Mouse (Mus musculus) ES-E14 (cell line): ENCODE results near the gene Gadd45b. TPM values are rescaled to one million over a fixed set of nuclear protein-coding genes. Genes with fewer than 3 reads are reported as not detected.

Experiments
- DNase-seq: peaks from one replicate; pipeline ENCODE4 v3.0.0-alpha.2; 2013; ENCODE audit warnings: low read depth, low spot score
- H3K27ac ChIP-seq: 2 replicates; pipeline ENCODE4 v1.5.1; 2012; ENCODE audit warnings: low read depth, mild to moderate bottlenecking, low read length, moderate library complexity, mixed read lengths; ENCODE audit not compliant: poor library complexity, insufficient read depth, severe bottlenecking
- H3K36me3 ChIP-seq: 2 replicates; pipeline ENCODE4 v1.6.1; 2012; ENCODE audit warnings: mild to moderate bottlenecking, low read length, moderate library complexity, mixed read lengths; ENCODE audit not compliant: control insufficient read depth, poor library complexity, insufficient read depth, severe bottlenecking
- H3K4me1 ChIP-seq, 2 experiments: fragments of 150-350 bp in 1 of 2; sonication (generic) in 1 of 2; 2 replicates each; pipeline ENCODE4 v1.6.1; 2012; ENCODE audit warnings: low read length in 2 of 2, mild to moderate bottlenecking in 1 of 2, mixed read lengths in 1 of 2; ENCODE audit not compliant: control insufficient read depth in 2 of 2, insufficient read depth in 2 of 2, poor library complexity in 1 of 2
- H3K4me3 ChIP-seq, 2 experiments: fragments of 150-350 bp in 1 of 2; sonication (generic) in 1 of 2; 2 replicates each; pipeline ENCODE4 v1.5.1; 2012; ENCODE audit warnings: low read length in 2 of 2, low read depth in 1 of 2, mild to moderate bottlenecking in 1 of 2, mixed read lengths in 1 of 2; ENCODE audit not compliant: insufficient read depth in 1 of 2, poor library complexity in 1 of 2, severe bottlenecking in 1 of 2
- H3K9ac ChIP-seq: 2 replicates; pipeline ENCODE4 v1.6.1; 2012; ENCODE audit warnings: low read depth, mild to moderate bottlenecking, low read length, mixed read lengths; ENCODE audit not compliant: poor library complexity, insufficient read depth, severe bottlenecking
- H3K9me3 ChIP-seq: fragments of 150-350 bp; sonication (generic); 2 replicates; pipeline ENCODE4 v1.6.1; 2012; ENCODE audit warnings: low read depth, mild to moderate bottlenecking, low read length; ENCODE audit not compliant: control insufficient read depth, insufficient read depth
- CHD2 ChIP-seq: IDR thresholded peaks from 2 replicates; pipeline ENCODE4 v1.6.1; 2014; ENCODE audit warnings: mild to moderate bottlenecking, low read depth, low read length, inconsistent platforms
- HCFC1 ChIP-seq: IDR thresholded peaks from 2 replicates; pipeline ENCODE4 v1.6.1; 2012; ENCODE audit warnings: low read length, inconsistent platforms, borderline replicate concordance; ENCODE audit not compliant: insufficient read depth
- MAFK ChIP-seq: IDR thresholded peaks from 2 replicates; pipeline ENCODE4 v1.6.1; 2014; ENCODE audit warnings: mild to moderate bottlenecking, low read depth, low read length, inconsistent platforms; ENCODE audit not compliant: insufficient read depth
- ZC3H11A ChIP-seq: IDR thresholded peaks from 2 replicates; pipeline ENCODE4 v1.6.1; 2012; ENCODE audit warnings: low read depth, mild to moderate bottlenecking, inconsistent platforms, low read length, borderline replicate concordance
- ZNF384 ChIP-seq: IDR thresholded peaks from 2 replicates; pipeline ENCODE4 v1.6.1; 2012; ENCODE audit warnings: low read depth, low read length, inconsistent platforms
- in situ Hi-C, 2 experiments: fragments of 600-800 bp; cut with MboI; formaldehyde crosslinking; loops; one replicate each; pipeline ENCODE4 v1.15.1; 2025; ENCODE audit warnings: low sequenced_read_pairs in 2 of 2, inconsistent platforms in 1 of 2; ENCODE audit not compliant: unreplicated experiment in 2 of 2
- total RNA-seq: library from RNA; depleted of rRNA; stranded (reverse); fragments of 300-350 nt; gene quantifications from 2 replicates; pipeline ENCODE4 v1.2.3, GENCODE M21; 2012

Gene Gadd45b
- total RNA-seq, 1 experiment: 36.0 TPM

DNA sequence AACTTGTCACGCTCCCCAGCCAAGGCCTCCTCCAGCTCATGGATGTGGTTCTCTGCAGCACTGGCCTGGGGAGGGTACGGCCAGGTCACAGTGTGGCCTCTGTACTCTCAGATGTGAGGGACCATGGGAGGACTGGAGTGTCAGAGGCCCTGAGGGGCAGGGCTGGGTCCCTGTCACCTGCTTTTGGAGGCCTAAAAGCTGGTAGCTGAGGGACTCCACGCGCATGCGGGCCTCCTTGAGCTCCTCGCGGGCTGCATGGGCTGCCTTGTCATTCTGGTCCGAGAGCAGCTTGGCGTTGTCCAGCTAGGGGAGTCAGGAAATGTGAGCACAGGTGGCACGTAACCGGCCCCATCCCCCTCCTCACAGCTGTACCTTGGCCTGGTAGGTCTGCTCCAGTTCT lies 25.2 kb upstream of the Gadd45b start:
- no peak for DNase-seq
- H3K9ac ChIP-seq: no peak overlapping the region
- in situ Hi-C loops: no loop called here
- peaks cover 54% of the 10 kb centered on the region for H3K36me3 ChIP-seq
- no peaks in the 10 kb centered on the region for H3K9me3 ChIP-seq
- TF ChIP-seq HCFC1 (no peak), CHD2 (no peak), MAFK (no peak), ZC3H11A (no peak), ZNF384 (no peak)
- H3K27ac ChIP-seq: no peak overlapping the region
- no peak overlapping the region for H3K4me3 ChIP-seq
- peaks cover 0 to 8% of the 10 kb centered on the region in 2 experiments; a peak in 1 of 4 replicates for H3K4me1 ChIP-seq

DNA sequence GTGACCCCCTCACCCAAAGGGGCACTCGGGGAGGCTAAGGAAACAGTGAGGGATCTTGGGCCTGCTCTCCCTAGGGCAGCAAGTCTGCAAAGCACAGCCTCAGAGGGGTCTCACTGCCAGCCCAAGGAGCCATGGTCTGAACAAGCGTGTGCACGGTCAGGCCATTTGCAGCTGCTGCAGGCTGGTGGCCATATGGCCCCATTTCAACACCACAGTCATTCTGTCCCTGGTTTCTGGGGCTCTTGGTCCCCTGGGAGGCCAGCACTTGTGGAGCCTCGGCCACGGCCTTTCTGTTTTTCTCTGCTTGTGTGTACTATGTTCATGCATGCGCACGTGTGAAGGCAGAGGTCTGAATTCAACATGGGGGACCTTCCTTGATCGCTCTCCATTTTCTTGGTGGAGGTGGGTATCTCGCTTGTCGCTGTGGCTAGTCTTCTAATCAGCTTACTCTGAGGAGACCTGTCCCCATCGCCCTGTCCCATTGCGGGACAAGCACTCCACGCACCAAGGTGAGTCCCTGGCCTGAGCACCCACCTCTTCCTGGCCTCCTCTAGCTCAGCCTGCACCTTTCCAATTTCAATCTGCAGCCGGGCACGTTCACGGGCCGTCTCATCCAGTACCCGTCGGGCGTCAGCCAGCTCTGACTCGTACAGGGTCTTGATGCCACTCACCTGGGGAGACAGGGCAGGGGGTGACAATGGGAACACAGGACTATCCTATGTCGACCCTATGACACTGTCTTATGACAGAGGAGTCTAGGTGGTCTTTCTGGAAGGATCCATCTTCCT lies 20.3 kb upstream of the Gadd45b start:
- Histone ChIP-seq H3K4me3 (no peak overlapping the region), H3K9me3 (no peaks in the 10 kb centered on the region), H3K27ac (no peak overlapping the region), H3K36me3 (peaks cover 63% of the 10 kb centered on the region), H3K9ac (no peak overlapping the region), H3K4me1 (peaks cover 0 to 1% of the 10 kb centered on the region in 2 experiments; a peak in 1 of 4 replicates)
- no peak for DNase-seq
- TF ChIP-seq ZNF384 (no peak), ZC3H11A (no peak), CHD2 (no peak), MAFK (no peak), HCFC1 (no peak)
- in situ Hi-C loops: no loop called here

DNA sequence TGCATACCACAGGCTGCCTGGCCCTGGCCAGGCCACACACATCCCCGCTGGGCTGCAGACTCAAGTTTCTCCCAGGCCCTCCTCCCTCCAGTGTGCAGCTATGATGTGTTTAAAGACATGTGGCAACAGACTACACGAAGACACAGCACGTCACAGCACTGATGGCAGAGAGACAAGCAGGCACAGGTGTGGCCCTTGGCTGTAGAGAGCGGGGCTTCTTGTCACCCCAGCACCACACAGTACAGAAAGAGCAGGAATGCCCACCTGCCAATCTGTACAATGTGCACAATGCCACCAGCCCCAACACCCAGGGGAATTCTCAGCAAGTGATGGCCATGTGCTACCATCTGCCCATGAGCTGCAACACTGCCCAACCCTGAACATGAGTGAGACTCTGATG lies 18.5 kb upstream of the Gadd45b start:
- Histone ChIP-seq H3K27ac (no peak overlapping the region), H3K9ac (no peak overlapping the region), H3K4me1 (no peaks in the 10 kb centered on the region), H3K9me3 (no peaks in the 10 kb centered on the region), H3K36me3 (peaks cover 63% of the 10 kb centered on the region), H3K4me3 (no peak overlapping the region)
- DNase-seq: no peak
- TF ChIP-seq HCFC1 (no peak), MAFK (no peak), CHD2 (no peak)
- in situ Hi-C loops: no loop called here

- Histone ChIP-seq H3K4me1 (no peaks in the 10 kb centered on the region), H3K9ac (no peak overlapping the region), H3K27ac (no peak overlapping the region), H3K9me3 (no peaks in the 10 kb centered on the region), H3K36me3 (peaks cover 61% of the 10 kb centered on the region), H3K4me3 (no peak overlapping the region)
- in situ Hi-C loops: no loop called here
- TF ChIP-seq MAFK (no peak), ZNF384 (no peak), ZC3H11A (no peak), CHD2 (no peak), HCFC1 (no peak)
- DNase-seq: no peak
Observed at GRCm38 (mm10) chr10:80911891-80912290, 18.0 kb upstream of the Gadd45b start.
